Mouse (Mus musculus) thymus, adult 18-20 months (tissue): ENCODE results near the gene Mrrf.
A peak's percentile ranks its signal among the peaks of the same experiment; 100 is the strongest.

Source experiments
- DNase-seq, 2 experiments: peaks; one replicate each; pipeline ENCODE4 v3.0.0; 2022; ENCODE audit warnings: mixed read lengths in 2 of 2

Gene Mrrf

DNA sequence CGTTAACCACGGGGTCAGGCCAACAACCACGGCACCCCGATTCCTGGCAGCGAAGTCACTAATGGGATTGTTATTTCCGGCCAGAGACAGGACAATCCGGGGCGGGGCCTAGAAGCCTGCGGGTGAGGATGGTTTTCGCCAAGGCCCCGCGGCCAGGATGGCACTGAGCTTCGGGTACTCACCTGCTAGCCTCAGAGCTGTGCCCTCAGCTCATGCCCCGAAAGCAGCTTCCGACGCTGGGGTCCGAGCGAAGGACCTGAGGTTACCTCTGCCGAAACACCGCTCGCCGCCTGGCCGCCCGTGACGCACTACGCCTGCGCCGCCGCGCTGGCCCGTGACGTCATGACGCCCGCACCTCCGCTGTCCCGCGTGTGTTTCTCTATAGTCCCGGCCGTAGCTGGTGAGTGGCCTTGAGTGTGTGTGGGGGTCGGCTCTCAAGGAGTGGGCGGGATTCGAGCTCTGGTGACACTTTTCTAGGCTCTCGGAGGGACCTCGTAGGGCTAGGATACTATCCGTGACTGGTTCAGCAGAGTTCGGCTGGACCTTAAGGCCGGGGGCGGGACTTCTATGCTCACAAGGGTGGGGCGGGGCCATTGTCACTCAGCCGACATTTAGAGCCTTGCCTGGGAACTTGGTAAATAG is at the start of gene Mrrf, which contains the start of gene Rbm18:
TSS of gene Mrrf (plus strand) at position 90 of the 642 bp plus-strand sequence.
TSS of gene Rbm18 (minus strand) at position 474 of the 642 bp plus-strand sequence.
- DNase-seq = peak; percentile 75 to 77

DNA sequence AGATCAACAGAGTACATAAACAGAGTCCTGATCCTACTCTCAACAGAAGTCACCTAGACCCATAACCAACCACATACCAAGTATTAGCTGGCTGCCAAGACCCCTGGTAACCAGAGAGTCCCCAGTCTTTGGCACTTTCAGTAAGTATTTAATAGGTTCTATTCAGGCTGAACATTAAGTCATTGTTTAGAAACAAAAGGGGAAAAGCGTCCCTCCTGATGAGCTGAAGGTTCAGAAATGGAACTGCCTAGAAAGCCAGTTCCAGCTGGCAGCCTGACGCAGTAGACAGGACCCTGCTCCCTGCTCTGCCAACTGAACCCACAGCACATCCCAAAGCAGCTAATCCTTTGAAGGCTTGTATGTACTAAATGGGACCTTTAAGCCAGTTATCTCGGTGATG is 47.0 kb upstream of the Mrrf start:
- DNase-seq = no peak

DNA sequence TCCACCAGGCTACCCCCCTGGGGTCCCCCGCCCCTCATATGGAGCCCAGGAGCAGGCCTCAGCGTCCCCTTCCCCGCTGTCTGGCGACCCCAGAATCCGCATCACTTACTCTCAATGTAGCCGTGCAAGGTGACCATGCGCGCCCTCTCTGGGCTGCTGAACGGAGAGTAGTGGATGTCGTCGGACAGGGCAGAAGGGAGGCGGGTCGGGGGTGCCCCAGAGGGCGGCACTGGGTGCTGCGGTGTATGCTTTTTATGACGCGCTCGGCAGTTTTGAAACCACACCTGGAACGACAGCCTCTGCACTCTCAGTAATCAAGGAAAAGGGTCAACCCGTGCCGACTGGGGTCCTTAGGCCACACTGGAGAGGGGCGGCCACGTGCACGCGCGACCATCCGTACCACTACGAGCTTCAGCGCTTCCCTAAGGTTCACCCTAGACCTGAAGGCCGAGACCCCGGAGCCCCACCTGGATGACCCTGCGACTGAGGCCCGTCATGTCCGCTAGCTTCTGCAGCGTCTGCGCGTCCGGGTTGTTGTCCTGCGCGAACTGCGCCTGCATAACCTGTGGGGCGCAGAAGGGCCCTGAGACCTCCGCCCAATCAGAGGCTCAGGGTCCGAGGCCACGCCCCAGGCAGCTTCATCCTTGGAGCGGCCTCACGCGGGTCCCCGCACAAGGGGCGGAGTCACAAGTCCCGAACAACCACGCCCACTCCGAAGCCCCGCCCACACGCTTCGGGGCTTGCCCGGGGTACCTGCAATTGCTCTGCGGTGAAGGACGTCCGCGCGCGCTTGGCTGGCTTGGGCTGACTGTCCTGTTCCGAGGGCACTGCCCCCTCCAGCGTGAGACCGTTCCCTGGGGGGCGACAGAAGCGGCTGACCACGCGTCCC is 45.1 kb upstream of the Mrrf start:
- DNase-seq = peak; percentile 34 to 46

DNA sequence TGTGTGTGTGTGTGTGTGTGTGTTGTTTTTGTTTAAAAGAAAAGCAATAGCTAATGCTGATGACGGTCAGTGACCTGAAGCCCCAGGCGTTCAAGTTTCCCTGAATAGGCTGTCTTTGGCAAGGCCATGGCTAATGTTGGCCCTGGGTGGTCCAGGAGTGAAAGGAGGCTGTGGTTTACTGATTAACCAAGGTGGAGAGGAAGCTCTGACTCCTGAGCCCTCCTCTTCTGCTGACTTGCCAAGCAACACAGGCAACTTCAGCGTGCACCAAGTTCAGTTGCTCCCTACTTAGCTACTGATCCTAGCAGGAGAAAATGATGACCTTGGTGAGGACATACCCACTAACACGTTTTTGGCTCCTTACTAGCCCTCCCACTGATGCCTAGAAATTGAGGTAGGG is 43.4 kb upstream of the Mrrf start:
- no peak for DNase-seq

DNA sequence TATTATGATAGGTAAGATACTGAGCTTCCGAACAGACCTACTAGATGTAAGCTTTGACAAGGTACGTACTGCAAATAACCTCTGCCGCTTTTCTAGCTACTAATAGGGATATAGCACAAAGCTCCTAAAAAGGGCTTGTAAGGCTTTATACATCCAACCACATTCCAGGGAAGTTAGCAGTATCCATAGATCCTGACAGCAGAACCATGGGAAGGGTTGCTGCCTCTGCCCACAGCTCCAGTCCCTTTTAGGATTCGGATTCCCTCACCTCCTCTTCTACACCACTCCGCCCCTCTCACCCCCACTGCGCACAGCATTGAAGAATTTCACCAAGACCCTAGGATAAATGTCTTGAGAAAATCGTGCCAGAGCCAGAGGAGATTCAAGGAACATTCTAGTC is 42.9 kb upstream of the Mrrf start:
- no peak for DNase-seq

DNA sequence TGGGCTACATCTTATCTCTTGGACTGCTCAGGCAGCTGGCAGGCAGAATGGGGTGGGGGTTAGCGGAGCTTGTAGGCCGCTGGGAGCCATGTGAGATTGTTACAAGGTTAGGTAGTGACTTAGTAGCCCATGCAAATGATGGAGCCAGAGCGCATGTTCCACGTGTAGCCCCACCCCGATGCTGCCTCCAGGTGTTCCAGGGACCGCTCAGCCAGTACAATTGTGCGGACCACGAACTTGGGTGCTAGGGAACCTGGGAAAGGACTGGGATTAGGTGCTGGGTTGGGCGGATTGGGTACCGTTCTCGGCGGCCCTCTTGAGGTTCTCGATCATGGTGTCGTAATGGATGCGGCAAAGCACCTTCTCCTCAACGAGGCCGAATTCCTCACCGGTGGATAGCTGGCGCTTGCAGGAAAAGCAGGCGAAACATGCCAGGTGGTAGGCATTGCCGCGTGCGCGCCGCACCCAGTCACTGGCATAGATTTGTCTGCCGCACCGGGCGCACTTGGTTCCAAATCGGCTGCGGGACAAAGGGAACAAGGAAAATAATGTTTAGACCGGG is 42.2 kb upstream of the Mrrf start:
- no peak for DNase-seq

DNA sequence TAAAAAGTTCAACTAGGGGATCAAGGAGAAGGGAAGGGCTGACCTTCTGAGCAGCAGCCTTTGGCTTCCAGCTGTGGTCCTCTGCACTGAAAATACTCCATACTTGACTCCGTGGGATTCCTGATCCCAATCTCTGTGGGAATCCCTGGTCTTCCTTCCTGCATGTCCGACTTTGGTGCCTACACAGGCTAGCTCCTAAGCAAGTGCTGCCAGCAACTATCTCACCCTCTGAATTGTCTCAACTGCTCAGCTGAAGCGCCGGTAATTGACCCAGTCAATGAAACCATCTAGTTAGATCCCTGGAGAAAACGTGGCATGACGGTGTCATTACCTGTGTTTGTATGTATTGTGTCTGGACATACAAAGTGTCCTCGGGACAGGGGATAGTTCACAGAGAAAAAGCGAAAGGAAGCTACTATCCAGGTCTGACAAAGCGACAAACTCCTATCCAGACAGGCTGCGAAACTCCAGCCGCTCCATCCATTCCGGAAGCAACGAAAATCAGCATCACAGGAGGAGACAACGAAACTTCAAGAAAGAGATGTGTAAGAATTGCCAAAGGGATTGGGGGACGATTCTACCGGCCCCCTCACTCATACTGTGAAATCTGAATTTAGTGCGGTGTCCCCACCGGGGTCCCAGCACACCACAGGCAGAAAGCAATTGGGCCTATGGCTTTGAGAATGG is 38.9 kb upstream of the Mrrf start:
- DNase-seq = no peak

DNA sequence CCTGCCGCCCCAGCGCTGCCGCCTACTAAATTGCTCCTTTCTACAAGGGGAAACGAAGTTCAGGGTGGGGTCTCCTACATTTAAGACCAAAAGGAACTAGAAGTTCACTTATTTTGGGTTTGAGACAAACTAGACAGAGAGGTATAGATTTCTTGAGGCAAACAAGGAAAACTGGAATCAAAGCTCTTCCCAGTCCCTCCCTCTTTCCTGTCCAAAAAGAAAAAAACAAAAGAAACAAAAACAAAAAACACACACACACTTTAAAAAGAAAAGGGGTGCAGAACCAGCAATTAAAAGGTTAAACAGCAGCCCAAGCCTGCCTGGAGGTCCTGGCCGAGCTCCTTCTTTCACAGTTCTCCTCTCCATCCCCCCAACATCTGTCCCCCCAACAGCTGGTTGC is 38.2 kb upstream of the Mrrf start:
- DNase-seq = no peak

DNA sequence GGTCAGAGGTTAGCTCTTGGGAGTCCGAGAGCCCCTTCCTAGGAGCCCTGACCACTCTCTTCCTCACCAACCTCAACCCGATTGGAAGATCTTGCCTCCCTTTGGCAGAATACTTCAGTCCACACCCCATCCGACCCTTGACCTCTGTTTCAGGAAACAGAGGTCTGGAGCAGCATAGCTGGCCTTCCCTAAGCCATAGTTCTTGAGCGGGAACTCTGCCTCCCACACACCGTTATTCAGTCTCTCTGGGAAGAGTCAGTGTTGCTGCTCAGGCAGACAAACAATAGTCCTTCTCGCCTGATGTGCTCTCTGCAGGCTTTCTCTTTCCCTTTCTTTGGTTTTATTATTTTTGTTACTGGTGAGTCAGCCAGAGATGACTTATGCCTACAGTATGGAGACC is 36.5 kb upstream of the Mrrf start:
- DNase-seq = no peak

DNA sequence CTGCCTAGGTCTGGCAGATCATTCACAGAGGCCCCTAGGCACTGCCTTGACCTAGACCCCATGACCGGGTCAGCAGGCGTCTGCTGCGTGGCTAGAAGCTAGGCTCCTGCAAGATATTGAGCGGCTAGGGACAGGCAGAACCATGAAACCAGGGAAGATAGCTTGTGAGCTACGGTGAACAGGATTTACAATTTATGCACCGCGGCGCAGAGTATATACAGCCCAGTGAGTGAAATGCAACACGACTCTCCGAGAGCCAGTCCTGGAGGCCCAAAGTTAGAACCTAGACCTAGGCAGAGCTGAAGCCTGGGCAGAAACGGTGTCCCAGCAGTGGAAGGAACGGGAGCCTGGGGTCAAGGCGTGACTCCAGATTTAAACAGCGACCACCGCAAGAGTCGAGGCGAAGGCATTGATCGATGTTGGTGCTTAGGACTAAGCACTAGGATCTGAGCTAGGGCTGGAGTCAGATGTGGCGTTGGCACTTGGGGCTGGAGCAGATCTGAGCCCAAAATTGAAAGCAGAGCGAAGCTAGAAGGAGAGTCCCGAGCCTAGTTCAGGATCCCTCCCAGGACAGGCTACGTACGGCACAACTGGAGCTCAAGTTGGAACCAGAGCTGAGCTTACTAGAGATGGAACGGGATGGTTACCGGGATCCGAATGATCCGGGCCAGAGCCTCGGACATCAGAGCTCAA is 34.2 kb upstream of the Mrrf start:
- DNase-seq = no peak

DNA sequence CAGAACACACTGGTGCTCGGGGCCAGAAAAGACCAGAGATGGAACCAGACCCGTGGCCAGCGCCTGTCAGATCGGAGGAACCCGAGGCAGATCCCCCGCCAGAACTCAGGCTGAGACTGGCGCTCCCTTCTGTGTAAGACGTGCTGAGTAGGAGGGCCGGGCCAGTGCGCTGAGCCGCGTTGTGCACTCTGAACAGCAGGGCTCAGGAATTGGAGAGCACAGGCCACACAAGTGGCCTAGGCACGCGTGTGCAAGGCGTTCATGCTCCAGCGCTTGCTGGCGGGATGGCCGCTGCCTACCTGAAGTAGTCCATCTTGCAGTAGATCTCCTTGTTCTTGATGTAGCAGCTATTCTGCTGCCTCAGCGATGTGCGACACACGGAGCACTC is 33.6 kb upstream of the Mrrf start:
- DNase-seq = no peak

DNA sequence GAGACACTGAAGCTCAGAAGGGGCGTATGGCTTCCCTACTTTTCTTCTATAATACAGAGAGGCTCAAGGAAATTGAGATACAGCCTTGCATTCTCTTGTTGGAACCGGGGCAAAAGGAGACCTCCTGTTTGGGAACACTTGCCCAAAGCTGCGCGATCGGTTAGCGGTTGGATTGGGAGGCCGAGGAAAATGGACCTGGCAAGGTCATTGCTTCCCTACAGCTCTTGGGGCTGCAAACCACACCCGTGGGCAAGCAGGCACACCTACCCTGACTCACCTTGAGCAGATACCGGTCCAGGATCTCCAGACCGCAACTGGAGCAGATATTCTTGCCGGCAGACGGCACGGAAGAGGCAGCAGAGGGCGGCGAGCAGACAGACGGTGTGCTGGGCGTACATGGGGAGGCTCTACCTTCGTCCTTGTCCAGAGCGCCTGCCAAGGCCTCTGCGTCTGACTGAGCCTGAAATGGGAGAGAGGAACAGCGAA is 33.1 kb upstream of the Mrrf start:
- no peak for DNase-seq

DNA sequence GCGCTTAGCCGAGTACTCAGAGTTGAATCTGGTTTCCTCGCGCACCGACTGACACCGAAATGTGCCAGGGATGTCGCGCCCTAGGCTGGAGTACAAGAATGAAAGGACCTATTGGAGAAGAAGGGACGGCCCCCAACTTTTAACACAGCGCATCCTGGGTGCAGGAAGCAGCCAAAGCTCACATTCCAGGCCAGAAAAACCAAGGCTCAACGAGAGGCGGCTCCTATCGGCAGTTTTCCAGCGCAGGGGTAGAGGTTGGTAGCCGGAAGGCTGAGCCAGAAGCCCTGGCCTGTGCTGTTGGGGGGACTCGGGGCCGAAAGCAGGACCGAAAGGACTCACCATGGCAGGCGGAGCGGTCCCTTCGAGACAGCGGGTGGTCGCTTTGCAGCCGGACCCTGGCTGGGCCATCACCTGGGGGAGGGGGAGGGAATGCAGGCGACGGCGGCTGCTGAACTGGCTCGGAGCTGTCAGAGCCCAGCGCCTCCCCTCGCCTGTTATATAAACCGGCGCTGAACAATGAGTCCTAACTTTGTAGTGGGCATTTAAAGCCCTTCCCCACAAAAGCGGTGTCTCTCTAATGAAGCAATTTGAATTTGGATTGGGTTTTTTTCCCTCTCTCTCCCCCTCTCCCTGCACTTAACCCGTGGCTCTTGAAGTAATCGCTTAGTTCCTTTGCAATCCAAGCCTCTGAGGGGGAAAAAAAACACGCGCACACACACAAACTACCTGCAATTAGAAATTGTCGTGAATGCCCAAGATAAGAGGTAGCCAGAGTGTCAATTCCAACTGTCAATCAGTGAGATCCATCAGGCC is 32.4 kb upstream of the Mrrf start:
- no peak for DNase-seq

DNA sequence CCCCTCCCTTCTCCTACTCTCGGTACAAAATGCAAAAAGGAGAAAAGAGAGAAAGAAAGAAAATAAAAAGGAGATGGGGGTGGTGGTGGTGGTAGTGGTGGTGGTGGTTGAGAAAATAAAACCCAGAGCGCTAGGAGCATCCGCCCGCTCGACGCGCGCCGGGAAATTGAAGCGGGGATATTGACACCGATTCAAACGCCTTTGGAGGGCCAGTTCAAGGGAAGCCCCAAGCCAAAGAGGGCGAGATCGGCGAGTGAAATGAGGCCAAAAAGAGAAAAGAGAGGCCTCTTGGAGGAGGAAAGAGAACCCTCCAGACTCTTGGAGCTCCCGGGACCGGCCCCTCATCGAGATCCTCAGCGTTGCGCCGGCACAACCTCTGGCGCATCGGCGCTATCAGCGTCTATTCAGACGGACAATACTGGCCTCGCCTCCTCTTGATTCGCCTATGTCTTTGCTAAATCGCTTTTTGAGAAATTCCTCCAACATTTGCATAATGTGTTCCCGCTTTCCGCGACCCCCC is 31.7 kb upstream of the Mrrf start:
- DNase-seq = no peak

DNA sequence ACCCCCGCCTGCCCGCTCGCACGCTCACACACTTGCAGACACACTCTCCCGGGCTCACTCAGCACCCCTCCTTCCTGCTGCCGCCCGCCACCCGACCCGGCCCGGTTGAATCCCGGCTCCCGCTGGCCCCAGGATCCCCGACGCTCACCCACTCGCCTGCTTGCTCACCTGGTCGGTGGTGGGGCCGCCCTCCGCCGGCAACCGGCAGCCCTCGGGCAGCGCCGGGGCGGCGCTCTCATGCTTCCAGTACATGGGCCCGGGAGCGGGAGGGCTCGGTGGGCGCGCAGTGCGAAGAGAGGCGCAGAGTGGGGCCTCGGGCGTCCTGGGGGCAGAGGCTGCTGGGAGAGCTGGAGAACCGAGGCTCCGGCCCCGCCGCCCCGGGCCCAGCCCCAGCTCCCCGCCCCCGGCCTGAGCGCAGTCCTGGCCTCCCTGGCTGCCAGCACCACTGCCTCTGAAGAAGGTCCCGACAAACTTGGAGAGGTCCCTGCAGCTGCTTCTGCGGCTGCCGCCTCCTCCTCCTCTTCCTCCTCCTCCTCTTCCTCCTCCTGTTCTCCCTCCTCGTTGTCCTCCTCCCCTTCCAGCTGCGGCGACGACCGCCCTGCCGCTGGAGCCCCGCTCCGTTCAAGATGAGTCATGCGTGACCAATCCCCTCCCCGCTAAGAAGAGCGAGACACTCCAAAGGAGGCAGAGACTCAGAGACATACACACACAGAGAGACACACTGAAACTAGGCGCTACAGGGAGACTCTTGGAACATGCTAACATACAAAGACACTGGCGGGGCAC is 31.0 kb upstream of the Mrrf start, which contains the start of gene Lhx6:
TSS of gene Lhx6 (minus strand) at position 453 of the 786 bp plus-strand sequence.
- DNase-seq = no peak

DNA sequence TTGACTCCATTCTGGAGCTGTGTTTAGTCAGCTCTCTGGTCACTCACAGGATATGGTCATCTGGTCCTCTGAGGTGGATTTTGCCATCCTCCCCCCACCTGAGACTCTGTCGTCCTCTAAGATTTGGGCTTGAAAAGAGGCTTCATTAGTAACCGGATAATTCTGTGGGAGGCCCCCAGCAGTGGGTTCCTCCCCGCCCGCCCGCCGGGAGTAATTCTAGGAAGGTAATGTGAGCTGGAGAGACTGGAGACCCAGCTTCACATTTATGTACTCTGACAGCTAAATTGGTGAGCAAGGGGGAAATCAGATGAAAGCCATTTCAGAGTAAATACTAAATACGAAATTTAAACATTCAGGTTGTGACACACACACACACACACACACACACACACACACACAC is 27.6 kb upstream of the Mrrf start:
- DNase-seq = no peak

DNA sequence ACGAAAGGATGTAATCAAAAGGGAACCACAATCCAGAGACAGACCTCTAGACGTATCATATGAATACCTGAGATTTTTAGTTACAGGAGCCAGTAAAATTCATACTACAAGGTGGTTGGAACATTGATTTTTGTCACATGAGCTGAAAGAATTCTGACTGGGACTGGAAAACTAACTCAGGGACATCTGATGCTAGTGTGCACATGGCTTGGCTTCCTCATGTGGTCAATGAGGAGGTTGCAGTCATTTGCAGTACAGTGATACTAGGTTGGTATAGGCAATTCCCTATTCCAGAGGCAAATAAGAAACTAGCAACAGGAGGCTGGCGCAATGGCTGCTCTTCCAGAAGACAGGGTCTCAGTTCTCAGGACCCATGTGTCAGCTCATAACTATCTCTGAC is 23.6 kb upstream of the Mrrf start:
- no peak for DNase-seq

DNA sequence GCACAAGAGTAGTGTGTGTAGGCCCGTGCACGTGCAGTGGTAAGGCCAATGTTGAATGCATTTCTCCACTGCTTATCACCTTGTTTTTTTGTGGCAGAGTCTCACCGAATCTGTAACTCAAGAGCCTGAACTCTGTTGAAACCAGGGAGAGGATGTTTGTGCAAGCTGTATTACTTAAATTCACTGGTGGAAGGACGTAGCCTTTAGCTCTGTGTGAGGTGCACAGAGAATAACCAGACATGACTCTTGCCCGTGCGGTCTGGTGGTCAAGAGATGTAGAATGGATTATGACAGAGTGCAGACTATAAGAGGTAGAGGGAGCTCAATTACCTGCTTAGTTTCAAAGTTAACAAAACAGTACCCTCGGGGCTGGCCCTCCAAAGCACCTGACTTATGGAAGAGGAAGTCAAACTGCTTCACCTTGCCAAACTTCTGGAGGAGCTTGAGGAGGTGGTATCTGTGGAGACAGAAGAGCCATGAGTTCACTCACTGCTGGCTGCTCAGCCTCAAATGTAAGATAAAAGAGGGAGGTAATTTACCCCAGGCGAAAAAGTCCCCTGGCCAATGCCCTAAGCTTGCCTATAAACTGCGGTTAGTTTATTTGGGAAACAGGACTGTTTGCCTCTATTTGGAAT is 9.3 kb upstream of the Mrrf start:
- no peak for DNase-seq

DNA sequence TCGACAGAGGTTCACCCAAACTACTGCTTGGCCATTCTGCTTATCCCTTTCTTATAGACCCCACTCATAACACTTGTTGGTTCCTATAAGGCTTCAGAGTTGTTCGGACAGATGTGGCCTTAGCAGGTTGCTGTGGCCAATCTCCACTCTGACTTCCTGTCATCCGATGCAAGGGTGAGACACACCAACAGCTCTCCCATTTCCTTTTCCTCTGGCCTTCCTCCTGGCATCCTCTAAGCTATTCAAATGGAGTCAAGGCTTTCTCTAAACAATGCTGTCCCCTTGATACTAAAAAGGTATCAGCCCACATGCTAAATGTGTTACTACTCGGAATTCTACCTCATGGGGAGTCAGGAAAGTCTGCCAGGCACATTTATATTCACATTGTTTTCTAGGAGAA is 8.2 kb upstream of the Mrrf start:
- no peak for DNase-seq

DNA sequence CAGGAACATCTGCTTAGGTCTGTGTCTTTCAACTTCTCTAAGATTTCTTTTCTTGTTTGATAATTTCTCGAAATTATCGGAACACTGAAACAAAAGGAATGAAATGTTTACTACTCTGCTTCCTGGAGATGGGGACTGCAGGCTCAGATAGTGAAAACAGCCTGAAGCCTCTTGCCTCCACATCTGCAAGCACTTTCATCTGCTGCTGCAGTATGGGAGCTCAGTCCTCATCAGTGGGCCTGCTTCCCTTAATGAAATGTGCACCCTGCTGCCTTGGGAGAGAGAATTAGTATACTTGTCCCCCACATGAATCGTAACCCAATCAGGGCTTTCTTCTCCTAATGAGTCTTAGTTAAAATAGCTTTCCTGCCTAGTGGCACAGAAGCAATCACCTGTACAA is 7.1 kb upstream of the Mrrf start:
- no peak for DNase-seq
